Mouse (Mus musculus): ENCODE results near the gene Fcho1.
"Not testable (repeated sequence)": the region's sequence is repeated elsewhere in the genome, so short reads cannot be mapped to it uniquely, and the experiment has no call there.

The Fcho1 gene

DNA sequence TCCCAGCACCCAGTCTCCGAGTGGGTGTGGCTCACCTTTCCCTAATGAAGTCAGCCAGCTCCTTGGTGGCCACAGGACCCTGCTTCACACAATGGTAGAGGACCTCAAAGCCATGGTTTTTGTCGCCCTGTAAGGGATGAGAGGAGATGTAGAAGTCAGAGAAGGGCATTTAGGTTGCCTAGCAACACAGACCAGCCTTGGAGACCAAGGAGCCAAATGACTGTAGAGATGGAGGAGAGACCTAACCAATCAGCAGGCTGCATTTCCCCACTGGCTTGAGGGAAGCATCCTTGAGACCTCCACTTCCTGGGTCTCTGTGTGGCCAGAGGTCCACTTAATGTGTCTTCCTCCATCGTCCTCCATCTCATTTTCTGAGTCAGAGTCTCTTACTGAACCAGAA is 7.3 kb downstream of the Fcho1 start:
- no peak for DNase-seq (ENCODE audit: low spot score in 2 of 2)

DNA sequence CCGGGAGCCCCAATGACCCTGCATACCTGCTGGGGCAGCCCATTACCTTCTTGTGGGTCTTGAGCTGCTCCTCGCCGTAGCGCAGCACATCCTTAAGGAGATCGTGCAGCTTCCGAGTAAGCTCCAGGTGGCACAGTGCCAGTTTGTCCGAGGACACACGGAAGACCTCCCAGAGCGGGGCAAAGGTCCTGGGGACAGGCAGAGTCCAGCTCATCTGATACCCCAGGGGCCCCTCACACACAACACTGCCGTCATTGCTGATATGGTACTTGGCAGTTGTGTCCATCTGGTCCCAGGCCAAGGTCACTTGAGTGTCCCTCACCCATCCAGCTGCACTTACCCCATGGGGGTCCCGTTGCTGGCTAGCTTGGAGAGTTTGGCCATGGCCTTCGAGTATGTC is 8.4 kb downstream of the Fcho1 start:
- no peak for DNase-seq (ENCODE audit: low spot score in 2 of 2)

DNA sequence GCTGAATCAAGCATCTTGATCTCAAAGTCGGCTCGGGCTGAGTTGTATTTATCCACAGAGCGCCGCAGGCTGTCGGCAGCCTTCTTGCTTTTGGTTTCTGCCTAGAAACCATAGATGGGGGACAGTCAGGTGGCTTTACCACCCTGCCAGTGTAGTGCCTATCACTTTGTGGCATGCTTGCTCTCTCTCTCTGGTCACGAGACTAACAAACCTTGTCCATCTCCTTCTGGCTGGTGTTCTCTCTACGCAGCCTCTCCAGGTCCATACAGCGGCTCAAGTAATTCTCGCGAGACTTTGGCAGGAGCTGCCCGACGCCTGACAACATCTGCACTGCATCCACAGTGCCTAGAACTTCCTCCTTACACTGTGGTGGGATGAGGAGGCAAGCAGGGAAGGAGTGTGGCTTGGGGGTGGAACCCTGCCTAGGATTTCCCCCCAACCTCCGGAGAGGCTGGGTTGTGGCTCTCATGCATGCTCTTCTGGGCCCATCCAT is 8.9 kb downstream of the Fcho1 start:
- DNase-seq (ENCODE audit: low spot score in 2 of 2) = no peak

GRCm38 (mm10) chr8:71715531-71715930 is 10.0 kb downstream of the Fcho1 start:
- no peak for DNase-seq (ENCODE audit: low spot score in 2 of 2)

DNA sequence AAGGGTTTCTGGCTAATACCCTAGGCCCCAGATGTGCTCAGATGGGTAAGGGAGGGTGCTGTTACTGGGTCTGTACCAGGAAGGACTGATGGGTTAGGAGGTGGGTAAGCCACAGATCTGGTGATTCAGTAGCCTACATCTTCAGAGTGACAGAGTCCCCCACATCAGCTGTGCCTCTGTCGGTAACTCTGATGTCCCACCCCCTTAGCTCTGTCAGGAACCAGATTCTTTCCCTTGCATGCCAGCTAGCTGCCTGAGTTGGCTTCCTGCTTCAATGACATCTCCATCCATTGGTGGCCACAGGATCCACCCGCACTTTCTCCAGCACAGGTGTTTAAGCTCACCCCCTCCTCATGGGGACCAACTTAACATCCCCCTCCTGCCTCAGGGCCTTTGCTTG is 13.9 kb downstream of the Fcho1 start:
- no peak for DNase-seq (ENCODE audit: low spot score in 2 of 2)

- peak; percentile 84 to 95 for DNase-seq (ENCODE audit: low spot score in 2 of 2)
Observed at GRCm38 (mm10) chr8:71709800-71710446, 15.6 kb downstream of the Fcho1 start.

- no peak for DNase-seq (ENCODE audit: low spot score in 2 of 2)
Observed at GRCm38 (mm10) chr8:71709134-71709799, 16.2 kb downstream of the Fcho1 start.

DNA sequence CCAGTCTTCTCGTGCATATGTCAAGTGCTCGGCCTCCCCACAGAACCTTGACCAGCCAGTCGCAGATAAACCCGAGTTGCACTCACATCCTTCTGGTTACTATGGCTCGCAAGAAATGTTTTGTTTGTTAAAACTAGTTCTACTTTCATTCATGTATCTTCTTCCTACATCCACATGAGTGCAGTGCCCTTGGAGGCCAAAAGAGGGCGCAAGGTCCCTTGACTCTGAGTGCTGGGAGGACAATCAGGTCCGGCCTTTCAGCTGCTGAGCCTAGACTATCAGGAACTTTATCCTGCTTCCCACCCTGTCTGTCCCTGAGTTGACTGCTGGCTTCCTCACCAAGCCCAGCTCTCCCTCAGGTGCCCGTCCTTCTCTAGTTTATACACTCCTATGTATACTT is 17.6 kb downstream of the Fcho1 start:
- no peak for DNase-seq (ENCODE audit: low spot score in 2 of 2)

GRCm38 (mm10) chr8:71703400-71703799 is 22.1 kb downstream of the Fcho1 start:
- not testable (repeated sequence) for DNase-seq (ENCODE audit: low spot score in 2 of 2)

DNA sequence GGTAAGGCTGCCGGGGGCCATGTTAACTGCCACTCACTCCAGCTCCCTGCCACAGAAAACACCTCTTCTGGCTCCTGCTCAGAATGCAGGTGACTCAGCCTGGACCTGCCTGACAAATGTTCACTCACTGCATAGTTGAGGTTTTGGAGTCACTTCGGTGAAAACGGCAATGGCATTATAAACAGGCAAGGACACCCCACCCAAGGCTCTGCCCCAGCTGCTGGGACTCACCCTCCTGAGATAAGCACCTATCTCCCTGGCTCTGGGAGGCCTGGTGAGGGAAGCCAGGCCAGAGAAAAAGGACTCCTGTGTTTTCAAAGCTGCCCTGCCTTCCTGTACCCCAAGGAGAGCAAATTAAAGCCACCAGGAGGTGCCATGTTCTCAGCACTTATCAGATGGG is 22.6 kb downstream of the Fcho1 start:
- DNase-seq (ENCODE audit: low spot score in 2 of 2) = no peak

GRCm38 (mm10) chr8:71702087-71702432 is 23.5 kb downstream of the Fcho1 start:
- no peak for DNase-seq (ENCODE audit: low spot score in 2 of 2)

GRCm38 (mm10) chr8:71701414-71702086 is 24.0 kb downstream of the Fcho1 start, which contains the start of gene B3gnt3:
Gene B3gnt3, minus strand, starts transcription at chr8:71701789.
- DNase-seq (ENCODE audit: low spot score in 2 of 2) = no peak

GRCm38 (mm10) chr8:71700493-71701269 is 24.8 kb downstream of the Fcho1 start:
- no peak for DNase-seq (ENCODE audit: low spot score in 2 of 2)

DNA sequence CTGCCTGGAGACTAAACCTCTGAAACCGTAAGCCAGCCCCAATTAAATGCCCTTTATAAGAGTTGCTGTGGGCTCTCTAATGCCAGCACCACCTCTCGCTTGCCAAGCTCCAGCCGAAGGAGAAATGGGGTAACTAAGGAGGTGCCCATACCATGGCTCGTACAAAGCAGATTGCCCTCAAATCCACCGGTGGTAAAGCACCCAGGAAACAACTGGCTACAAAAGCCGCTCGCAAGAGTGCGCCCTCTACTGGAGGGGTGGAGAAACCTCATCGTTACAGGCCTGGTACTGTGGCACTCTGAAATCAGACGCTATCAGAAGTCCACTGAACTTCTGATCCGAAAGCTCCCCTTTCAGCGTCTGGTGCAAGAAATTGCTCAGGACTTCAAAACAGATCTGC is 30.1 kb downstream of the Fcho1 start:
- not testable (repeated sequence) for DNase-seq (ENCODE audit: low spot score in 2 of 2)

DNA sequence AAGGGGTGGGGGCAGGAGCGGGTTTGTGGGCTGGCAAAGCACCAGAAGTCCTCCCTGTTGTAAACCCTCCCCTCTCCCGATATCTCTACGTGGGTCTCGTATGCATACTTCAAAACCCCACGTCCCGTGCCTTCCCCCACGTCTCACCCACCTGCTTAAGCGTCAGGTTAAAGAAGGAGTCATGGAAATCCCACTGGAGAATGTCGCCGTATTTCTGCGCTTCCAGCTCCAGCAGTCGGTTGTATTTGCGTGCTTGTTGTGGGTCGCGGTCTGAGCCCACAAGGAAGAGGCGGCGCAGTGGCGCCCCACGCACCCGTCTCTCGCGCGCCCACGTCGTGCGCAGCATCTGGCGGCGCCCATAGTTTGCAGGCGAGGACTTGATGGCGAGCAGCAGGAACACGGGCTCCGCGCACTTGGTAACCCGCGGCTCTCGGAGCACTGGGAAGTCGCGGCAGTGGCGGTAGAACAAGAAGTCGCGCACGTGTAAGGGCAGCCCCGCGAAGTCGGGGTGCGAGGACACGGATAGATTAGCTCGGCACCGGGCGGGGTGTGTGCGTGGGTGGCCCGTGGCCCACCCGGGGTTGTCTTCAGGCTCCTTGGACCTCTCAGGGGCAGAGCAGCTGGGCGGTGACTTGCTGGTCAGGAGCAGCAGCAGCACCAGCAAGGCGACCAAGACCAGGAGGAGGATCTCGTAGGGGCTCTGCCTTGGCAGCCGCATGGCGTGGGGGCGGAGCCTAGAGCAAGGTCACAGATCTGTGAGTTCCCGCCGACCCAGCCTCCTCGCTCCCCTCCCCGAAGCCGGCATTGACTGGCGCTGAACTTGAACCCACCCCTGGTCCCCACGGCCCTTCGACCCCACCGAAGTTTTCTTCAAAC is 32.1 kb downstream of the Fcho1 start:
- no peak for DNase-seq (ENCODE audit: low spot score in 2 of 2)

DNA sequence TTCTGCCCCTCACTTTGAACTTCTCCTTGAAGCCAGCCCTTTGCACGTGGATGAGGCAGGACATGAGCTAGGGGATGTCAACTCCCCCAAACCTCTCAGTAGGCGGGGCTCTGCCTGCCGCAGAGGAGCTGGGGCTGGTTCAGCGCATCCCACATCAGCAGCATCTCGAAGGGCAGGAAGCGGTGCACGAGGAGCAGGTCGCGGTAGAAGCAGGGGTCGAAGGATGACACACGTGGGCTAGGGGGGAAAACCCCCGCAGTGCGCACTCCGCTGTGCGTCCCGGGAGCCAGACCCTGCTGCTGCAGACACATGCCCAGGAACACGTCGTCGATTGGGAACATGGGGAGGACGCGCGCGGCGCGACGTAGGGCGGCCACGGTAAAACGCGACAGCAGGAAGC is 33.0 kb downstream of the Fcho1 start:
- DNase-seq (ENCODE audit: low spot score in 2 of 2) = no peak

GRCm38 (mm10) chr8:71689028-71689427 is 36.5 kb downstream of the Fcho1 start, which contains the start of gene Insl3:
Gene Insl3, plus strand, starts transcription at chr8:71689214.
- no peak for DNase-seq (ENCODE audit: low spot score in 2 of 2)

- DNase-seq (ENCODE audit: low spot score in 2 of 2) = no peak
Observed at GRCm38 (mm10) chr8:71687616-71688015, 37.9 kb downstream of the Fcho1 start.

DNA sequence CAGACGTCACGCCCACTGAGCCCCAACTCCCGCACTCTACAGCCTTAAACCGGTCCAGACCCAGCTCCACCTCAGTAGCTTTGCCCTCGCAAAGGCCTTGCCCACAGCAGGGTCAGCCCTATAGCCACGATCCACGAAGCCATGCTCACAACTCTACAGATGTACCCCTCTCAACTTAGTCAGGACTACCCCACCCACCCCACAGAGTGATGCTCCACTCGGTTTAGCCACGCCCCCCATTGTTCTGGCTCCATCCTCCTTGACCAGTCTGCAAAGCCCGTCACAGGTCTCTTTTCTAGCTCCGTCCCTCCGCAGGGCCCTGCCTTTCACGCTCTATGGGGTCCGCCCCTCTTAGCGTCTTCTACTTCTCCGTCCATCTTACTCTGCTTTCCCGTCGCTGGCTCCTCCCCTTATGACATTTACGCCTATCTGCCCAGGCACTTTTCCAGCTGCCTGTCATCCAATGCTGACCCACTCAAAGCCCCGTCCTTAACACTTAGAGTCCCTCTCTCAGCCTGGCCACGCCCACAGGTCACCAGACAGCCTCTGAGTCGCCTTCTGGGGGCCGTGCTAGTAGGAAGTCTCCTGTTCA is 39.3 kb downstream of the Fcho1 start:
- DNase-seq (ENCODE audit: low spot score in 2 of 2) = no peak

GRCm38 (mm10) chr8:71685573-71685972 is 39.9 kb downstream of the Fcho1 start:
- no peak for DNase-seq (ENCODE audit: low spot score in 2 of 2)

- no peak for DNase-seq (ENCODE audit: low spot score in 2 of 2)
Observed at GRCm38 (mm10) chr8:71684701-71685100, 40.8 kb downstream of the Fcho1 start.
